Mouse (Mus musculus): Measurements from ENCODE around the gene Ifit1. TPM values are rescaled to one million over a fixed set of nuclear protein-coding genes. Genes with fewer than 3 reads are reported as not detected.
"Not testable (repeated sequence)": the region's sequence is repeated elsewhere in the genome, so short reads cannot be mapped to it uniquely, and the experiment has no call there.

The Ifit1 gene
- polyA plus RNA-seq, 1 experiment from 2014 or later = 0.50 TPM

- no peaks in the 10 kb centered on the region for H3K27me3 ChIP-seq
- no peak for ATAC-seq (ENCODE audit: insufficient number of reproducible peaks, insufficient read depth, low FRiP score, low TSS enrichment)
- H3K9me3 ChIP-seq = no peaks in the 10 kb centered on the region
- no peak overlapping the region for H3K4me2 ChIP-seq (replicated peaks)
- H3K4me3 ChIP-seq = no peak overlapping the region
- H3K36me3 ChIP-seq = no peaks in the 10 kb centered on the region
- H3K4me1 ChIP-seq = no peaks in the 10 kb centered on the region
- no peak overlapping the region for H3K9ac ChIP-seq
- H3K27ac ChIP-seq = no peak overlapping the region
- WGBS = 93% methylated on average over 6 of the region's 6 CpGs
Observed at GRCm38 (mm10) chr19:34623781-34624180, 16.9 kb upstream of the Ifit1 start.

DNA sequence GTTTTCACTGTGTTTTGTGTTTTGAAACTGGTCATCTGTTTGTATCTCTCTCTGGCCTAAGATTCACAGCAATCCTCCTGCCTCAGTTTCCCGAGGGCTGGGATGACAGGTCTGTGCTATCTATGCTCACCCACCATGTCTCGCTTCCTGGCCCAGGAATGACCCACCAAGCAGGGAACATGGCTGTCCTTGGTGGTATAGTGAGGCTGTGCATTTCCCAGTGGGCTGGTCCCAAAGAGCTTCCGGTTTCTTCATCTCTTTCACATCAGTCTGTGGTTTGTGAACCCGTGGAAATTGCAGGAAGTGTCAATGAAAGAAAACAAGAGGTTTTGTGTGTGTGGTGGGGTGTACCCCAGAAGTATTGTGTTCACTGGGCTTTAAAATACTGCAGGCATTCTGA lies 16.0 kb upstream of the Ifit1 start:
- no peak for ATAC-seq (ENCODE audit: insufficient number of reproducible peaks, insufficient read depth, low FRiP score, low TSS enrichment)
- Histone ChIP-seq H3K27ac (no peak overlapping the region), H3K4me3 (no peak overlapping the region), H3K27me3 (no peaks in the 10 kb centered on the region), H3K9ac (no peak overlapping the region), H3K4me1 (no peaks in the 10 kb centered on the region), H3K9me3 (no peaks in the 10 kb centered on the region), H3K36me3 (no peaks in the 10 kb centered on the region), H3K4me2 (replicated peaks) (no peak overlapping the region)
- WGBS = 80% methylated on average over 4 of the region's 4 CpGs

GRCm38 (mm10) chr19:34627496-34627895 lies 13.2 kb upstream of the Ifit1 start:
- ATAC-seq (ENCODE audit: insufficient number of reproducible peaks, insufficient read depth, low FRiP score, low TSS enrichment) = no peak
- no peaks in the 10 kb centered on the region for H3K4me1 ChIP-seq
- no peak overlapping the region for H3K4me3 ChIP-seq
- H3K36me3 ChIP-seq = no peaks in the 10 kb centered on the region
- H3K27ac ChIP-seq = no peak overlapping the region
- WGBS = 70% methylated on average over 2 of the region's 2 CpGs
- H3K4me2 ChIP-seq (replicated peaks) = no peak overlapping the region
- H3K27me3 ChIP-seq = no peaks in the 10 kb centered on the region
- H3K9ac ChIP-seq = no peak overlapping the region
- H3K9me3 ChIP-seq = no peaks in the 10 kb centered on the region

GRCm38 (mm10) chr19:34631487-34631886 lies 9.2 kb upstream of the Ifit1 start:
- Histone ChIP-seq H3K9me3 (no peaks in the 10 kb centered on the region), H3K9ac (no peak overlapping the region), H3K36me3 (no peaks in the 10 kb centered on the region), H3K4me1 (no peaks in the 10 kb centered on the region), H3K4me2 (replicated peaks) (no peak overlapping the region), H3K27ac (no peak overlapping the region), H3K4me3 (no peak overlapping the region), H3K27me3 (no peaks in the 10 kb centered on the region)
- no peak for ATAC-seq (ENCODE audit: insufficient number of reproducible peaks, insufficient read depth, low FRiP score, low TSS enrichment)

DNA sequence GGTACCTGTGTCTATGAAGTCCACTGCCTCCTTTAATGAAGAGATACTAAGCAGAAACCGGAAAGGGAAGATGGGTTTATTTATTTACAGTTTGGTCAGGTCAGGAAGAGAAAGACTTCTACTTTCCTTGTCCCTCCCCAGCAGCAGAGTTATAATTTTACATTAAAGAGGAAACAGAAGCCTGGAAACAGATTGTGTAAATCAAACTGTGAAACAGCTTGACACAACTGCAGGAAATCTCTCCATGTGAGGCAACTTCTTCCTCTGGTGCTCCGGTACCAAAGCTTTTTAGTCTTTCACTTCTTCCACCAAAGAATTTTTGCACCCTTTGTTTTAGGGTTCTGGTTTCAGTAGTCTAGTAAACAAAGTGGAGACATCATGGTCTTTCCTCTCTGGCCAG lies 7.2 kb upstream of the Ifit1 start:
- WGBS = 75% methylated on average over 2 of the region's 2 CpGs

DNA sequence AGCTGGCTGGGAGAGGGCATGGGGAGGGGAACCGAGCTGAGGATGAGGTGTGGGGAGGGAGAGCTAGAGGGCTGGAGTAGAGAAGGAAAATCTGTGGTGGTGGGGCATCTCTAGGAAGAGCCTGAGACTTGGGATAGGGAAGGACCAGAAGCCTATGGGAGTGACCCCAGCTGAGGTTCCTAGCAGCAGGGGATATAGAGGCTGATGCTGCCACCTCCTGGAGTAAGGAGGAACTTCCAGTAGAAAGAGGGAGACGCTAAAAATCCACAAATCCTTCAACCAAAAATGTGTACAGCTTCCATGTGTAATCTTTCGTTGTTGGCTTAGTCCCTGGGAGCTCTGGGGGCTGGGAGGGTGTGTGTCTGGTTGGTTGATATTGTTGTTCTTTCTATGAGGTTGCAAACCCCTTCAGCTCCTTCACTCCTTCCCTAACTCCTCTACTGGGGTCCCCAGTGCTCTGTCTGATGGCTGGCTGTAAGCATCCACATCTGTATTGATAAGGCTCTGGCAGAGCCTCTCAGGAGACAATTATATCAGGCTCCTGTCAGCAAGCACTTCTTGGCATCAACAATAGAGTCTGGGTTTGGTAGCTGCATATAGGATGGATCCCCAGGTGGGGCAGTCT lies 3.6 kb upstream of the Ifit1 start:
- H3K27me3 ChIP-seq = 0 out of 2 replicates have a peak, but pooled peaks cover 6% of the 10 kb centered on the region
- H3K4me1 ChIP-seq = peaks cover 6% of the 10 kb centered on the region; the same call in 1 of the 2 replicates
- peak; percentile 64; the same call in 1 of the 2 replicates for ATAC-seq (ENCODE audit: insufficient number of reproducible peaks, insufficient read depth, low FRiP score, low TSS enrichment)
- no peak overlapping the region for H3K4me3 ChIP-seq
- H3K9me3 ChIP-seq = no peaks in the 10 kb centered on the region
- H3K36me3 ChIP-seq = no peaks in the 10 kb centered on the region
- H3K4me2 ChIP-seq (replicated peaks) = no peak overlapping the region
- no peak overlapping the region for H3K9ac ChIP-seq
- H3K27ac ChIP-seq = no peak overlapping the region
- WGBS = 16% methylated on average over 3 of the region's 3 CpGs

More for the DNA sequence above, 7.2 kb upstream of the Ifit1 start:
- H3K4me1 ChIP-seq = no peaks in the 10 kb centered on the region
- H3K9me3 ChIP-seq = no peaks in the 10 kb centered on the region
- H3K4me2 ChIP-seq (replicated peaks) = no peak overlapping the region
- ATAC-seq (ENCODE audit: insufficient number of reproducible peaks, insufficient read depth, low FRiP score, low TSS enrichment) = no peak
- H3K27me3 ChIP-seq = 0 out of 2 replicates have a peak, but pooled peaks cover 4% of the 10 kb centered on the region
- no peaks in the 10 kb centered on the region for H3K36me3 ChIP-seq
- H3K9ac ChIP-seq = no peak overlapping the region
- no peak overlapping the region for H3K27ac ChIP-seq
- no peak overlapping the region for H3K4me3 ChIP-seq

DNA sequence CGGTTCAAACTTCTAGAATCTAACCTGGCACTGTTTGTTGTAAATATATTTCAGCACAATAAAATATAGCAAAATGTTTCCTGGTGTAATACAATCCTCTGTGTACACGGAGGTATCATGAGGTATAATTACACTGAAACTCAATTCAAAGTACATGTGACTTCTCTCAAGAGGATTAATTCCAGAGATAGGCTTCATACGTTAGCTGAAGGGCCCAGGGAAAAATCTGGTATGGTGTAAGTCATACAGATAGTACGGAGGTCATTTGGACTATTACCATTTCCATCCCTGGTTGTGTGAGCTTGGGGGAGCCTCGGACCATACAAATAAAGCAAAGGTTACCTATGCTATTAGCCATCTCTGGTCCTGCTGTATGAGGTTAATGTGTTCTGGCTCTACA lies 1.9 kb downstream of the Ifit1 start:
- 58% methylated on average over 5 of the region's 5 CpGs for whole genome bisulfite sequencing

GRCm38 (mm10) chr19:34647630-34648029 lies 7.0 kb downstream of the Ifit1 start:
- H3K9ac ChIP-seq; H3K36me3 ChIP-seq; H3K4me2 ChIP-seq (replicated peaks); H3K9me3 ChIP-seq; H3K4me1 ChIP-seq; H3K27me3 ChIP-seq; H3K4me3 ChIP-seq; H3K27ac ChIP-seq; ATAC-seq (ENCODE audit: insufficient number of reproducible peaks, insufficient read depth, low FRiP score, low TSS enrichment): not testable (repeated sequence)
- 85% methylated on average over 8 of the region's 8 CpGs for WGBS

More for the DNA sequence above, 1.9 kb downstream of the Ifit1 start:
- no peak for ATAC-seq (ENCODE audit: insufficient number of reproducible peaks, insufficient read depth, low FRiP score, low TSS enrichment)
- Histone ChIP-seq H3K36me3 (no peaks in the 10 kb centered on the region), H3K4me1 (peaks cover 6% of the 10 kb centered on the region; the same call in 1 of the 2 replicates), H3K9ac (no peak overlapping the region), H3K4me2 (replicated peaks) (no peak overlapping the region), H3K27ac (no peak overlapping the region), H3K9me3 (no peaks in the 10 kb centered on the region), H3K27me3 (0 out of 2 replicates have a peak, but pooled peaks cover 4% of the 10 kb centered on the region), H3K4me3 (no peak overlapping the region)

DNA sequence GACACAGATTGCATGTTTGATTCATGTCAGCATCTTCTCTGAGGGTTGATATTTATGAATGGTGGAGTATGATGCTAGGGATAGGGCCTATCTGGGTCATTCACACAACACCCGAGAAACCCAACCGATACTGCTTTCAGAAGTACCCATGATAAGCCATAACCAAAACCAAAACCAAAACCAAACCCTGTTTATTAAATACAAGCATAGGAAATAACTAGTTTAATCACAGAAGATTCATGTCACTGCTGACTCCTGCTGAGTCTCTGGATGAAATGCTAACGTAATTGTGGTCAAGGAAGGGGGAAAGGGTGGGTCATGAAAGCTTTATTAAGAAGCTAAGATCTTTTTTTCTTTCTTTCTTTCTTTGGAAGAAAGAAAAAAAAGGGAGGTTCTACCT lies 9.6 kb downstream of the Ifit1 start:
- Histone ChIP-seq H3K27ac (no peak overlapping the region), H3K4me1 (no peaks in the 10 kb centered on the region), H3K4me3 (no peak overlapping the region), H3K36me3 (no peaks in the 10 kb centered on the region), H3K27me3 (no peaks in the 10 kb centered on the region), H3K9ac (no peak overlapping the region), H3K9me3 (no peaks in the 10 kb centered on the region), H3K4me2 (replicated peaks) (no peak overlapping the region)
- no peak for ATAC-seq (ENCODE audit: insufficient number of reproducible peaks, insufficient read depth, low FRiP score, low TSS enrichment)
- 89% methylated on average over 3 of the region's 3 CpGs for WGBS

GRCm38 (mm10) chr19:34650997-34651396 lies 10.3 kb downstream of the Ifit1 start:
- Histone ChIP-seq H3K27me3 (no peaks in the 10 kb centered on the region), H3K9ac (no peak overlapping the region), H3K36me3 (no peaks in the 10 kb centered on the region), H3K9me3 (no peaks in the 10 kb centered on the region), H3K4me1 (no peaks in the 10 kb centered on the region), H3K27ac (no peak overlapping the region), H3K4me3 (no peak overlapping the region), H3K4me2 (replicated peaks) (no peak overlapping the region)
- ATAC-seq (ENCODE audit: insufficient number of reproducible peaks, insufficient read depth, low FRiP score, low TSS enrichment) = no peak
- 87% methylated on average over 6 of the region's 6 CpGs for WGBS

DNA sequence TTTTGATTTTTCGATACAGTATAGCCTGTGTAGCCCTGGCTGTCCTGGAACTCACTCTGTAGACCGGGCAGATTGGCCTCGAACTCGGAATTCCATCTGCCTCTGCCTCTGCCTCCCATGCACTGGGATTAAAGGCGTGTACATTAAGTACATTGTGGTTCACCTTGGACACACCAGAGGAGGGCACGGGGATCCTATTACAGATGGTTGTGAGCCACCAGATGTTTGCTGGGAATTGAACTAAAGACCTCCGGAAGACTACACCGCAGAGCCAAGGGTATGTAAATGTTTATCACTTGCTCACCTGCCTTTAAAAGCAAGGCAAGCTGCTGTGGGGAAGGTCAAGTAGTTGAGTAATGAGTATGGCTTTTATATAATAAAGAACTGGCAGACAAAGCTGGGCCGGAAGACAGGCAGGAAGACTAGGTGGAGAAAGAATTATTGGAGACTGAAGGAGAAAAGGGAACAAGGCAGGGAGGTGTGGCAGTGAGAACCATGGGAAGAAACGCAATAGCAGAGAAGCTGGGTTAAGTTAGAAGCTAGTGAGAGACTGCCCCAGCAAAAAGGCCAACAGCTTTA lies 14.6 kb downstream of the Ifit1 start:
- Histone ChIP-seq H3K4me1 (no peaks in the 10 kb centered on the region), H3K9ac (no peak overlapping the region), H3K27ac (no peak overlapping the region), H3K9me3 (no peaks in the 10 kb centered on the region), H3K4me3 (no peak overlapping the region), H3K27me3 (no peaks in the 10 kb centered on the region), H3K4me2 (replicated peaks) (no peak overlapping the region), H3K36me3 (no peaks in the 10 kb centered on the region)
- 79% methylated on average over 10 of the region's 10 CpGs for WGBS
- no peak for ATAC-seq (ENCODE audit: insufficient number of reproducible peaks, insufficient read depth, low FRiP score, low TSS enrichment)

DNA sequence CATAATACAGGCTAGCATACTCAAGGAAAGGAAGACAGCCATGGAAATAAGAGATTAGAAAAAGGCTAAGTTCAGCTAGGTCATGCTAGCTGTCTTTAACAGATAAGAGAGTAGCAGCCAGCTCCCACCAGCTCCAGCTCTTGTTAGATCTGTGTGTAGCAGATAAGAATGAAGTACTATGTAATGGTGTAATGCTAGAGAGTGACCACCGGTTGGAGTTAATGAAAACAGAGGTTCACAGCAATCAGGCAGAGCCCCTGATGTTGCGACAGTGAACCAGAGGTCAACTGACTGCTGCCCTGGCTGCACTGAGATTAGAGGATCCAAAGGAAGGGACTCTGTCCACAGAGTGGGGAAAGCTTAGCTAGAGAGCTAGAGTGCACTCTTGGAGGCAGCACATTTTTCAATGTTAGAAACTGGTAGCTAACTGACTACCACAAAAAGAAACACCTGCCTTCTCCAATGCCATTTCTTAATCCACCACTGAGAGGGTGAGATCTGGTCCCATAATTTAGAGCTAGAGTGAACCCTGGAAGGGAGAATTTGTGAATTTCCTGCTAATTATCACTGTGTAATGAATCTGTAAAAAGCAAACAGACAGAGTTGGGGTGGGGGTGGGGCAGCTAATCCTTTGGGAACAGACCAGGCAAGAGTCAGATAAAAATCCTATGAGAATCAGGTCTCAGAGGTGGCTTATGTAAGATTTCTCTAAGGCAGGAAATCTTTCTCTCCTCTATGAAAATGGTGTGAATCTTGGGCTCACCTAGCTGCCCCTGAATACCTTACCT lies 16.0 kb downstream of the Ifit1 start:
- no peaks in the 10 kb centered on the region for H3K36me3 ChIP-seq
- no peak overlapping the region for H3K4me3 ChIP-seq
- no peak overlapping the region for H3K27ac ChIP-seq
- WGBS = 26% methylated on average over 2 of the region's 2 CpGs
- ATAC-seq (ENCODE audit: insufficient number of reproducible peaks, insufficient read depth, low FRiP score, low TSS enrichment) = 0 out of 2 replicates have a peak, but pooled peaks have one; percentile 52
- H3K9me3 ChIP-seq = no peaks in the 10 kb centered on the region
- H3K4me1 ChIP-seq = no peaks in the 10 kb centered on the region
- no peak overlapping the region for H3K9ac ChIP-seq
- no peaks in the 10 kb centered on the region for H3K27me3 ChIP-seq
- H3K4me2 ChIP-seq (replicated peaks) = no peak overlapping the region
